In the genomic region with DNA sequence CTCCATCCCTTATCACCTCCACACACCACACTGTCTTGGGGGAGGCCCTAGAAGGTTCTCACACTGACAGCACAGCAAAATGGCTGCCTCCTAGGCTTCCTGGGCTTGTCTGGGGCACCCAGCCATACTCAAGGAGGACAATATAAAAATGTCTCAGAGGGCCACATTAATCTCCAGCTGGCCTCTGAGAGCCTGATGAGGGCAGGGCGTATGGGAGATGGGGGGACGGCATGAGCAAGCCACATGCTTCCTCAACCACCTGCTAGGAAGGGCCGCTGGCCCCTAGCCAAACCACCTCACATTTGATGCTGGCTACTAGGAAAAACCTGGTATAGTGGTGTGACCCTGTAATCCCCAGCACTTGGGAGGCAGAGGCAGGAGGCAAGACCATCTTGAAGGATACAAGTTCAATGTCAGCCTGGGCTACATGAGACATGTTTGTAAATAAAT, we compare ENCODE assay signal across 9 mouse cellular contexts. TPM values are rescaled to one million over a fixed set of nuclear protein-coding genes. Genes with fewer than 3 reads are reported as not detected.
DNase-seq lines count a peak whose midpoint lies in the region; ATAC-seq lines count a peak whose summit lies in the region.
"Had no signal": no experiment of that assay in that cellular context is flagged by ENCODE, and none has a peak within 500 bp of the region (broad histone marks: within the 10 kb centered on the region; RNA-seq: fewer than 3 reads in every experiment).

No protein-coding gene starts in this region.

- H3K4me3 ChIP-seq in heart, embryonic 12.5 days: 0 out of 2 replicates have a peak overlapping the region, but pooled peaks have one; percentile 44

- 56% methylated on average over 3 of the region's 3 CpGs for WGBS in heart, embryonic 12.5 days

- DNase-seq in heart, adult 8-10 months (ENCODE audit: low spot score): no peak
- DNase-seq in spleen, postnatal 10 days (ENCODE audit: low spot score in 2 of 2): peak; percentile 42 to 53
- no peak for DNase-seq in spleen, adult 12 weeks (ENCODE audit: low spot score)
- DNase-seq in T-cell, adult 2 months (ENCODE audit: low spot score): no peak
- DNase-seq in layer of hippocampus, adult 11-12 months (ENCODE audit: low spot score): no peak
- DNase-seq in right cerebral cortex, adult 18-20 months: no peak

- peak overlapping the region; percentile 69 for H3K4me2 ChIP-seq in heart, embryonic 12.5 days

- no peaks in the 10 kb centered on the region for H3K9me3 ChIP-seq in heart, embryonic 12.5 days (replicated peaks)

- H3K27ac ChIP-seq in heart, embryonic 12.5 days (ENCODE audit: poor library complexity, severe bottlenecking): peak overlapping the region; percentile 98

- no peak for ATAC-seq in heart, embryonic 12.5 days (ENCODE audit: insufficient number of reproducible peaks, low FRiP score)
- peak; percentile 19 to 23 for ATAC-seq in hematopoietic stem cell, adult 5-6 weeks (replicated peaks in 1 of 2; ENCODE audit: insufficient read depth in 1 of 2, low FRiP score in 2 of 2, low TSS enrichment in 1 of 2, low read depth in 1 of 2, poor library complexity in 2 of 2, severe bottlenecking in 2 of 2)

- no peaks in the 10 kb centered on the region for H3K27me3 ChIP-seq in heart, embryonic 12.5 days (replicated peaks)

- peaks cover 14% of the 10 kb centered on the region for H3K36me3 ChIP-seq in heart, embryonic 12.5 days

- peaks cover 89% of the 10 kb centered on the region for H3K4me1 ChIP-seq in heart, embryonic 12.5 days (replicated peaks)

- peak overlapping the region; percentile 70 for H3K9ac ChIP-seq in heart, embryonic 12.5 days

RNA-seq across cellular contexts. Expression of a gene that starts 3.3 kb away (rescaled TPM):
- polyA plus RNA-seq in heart, embryonic 12.5 days (2016; fragmentation: Nextera tagmentation; extraction: Ambion mirVana): 3.2 and 4.0 TPM in 2 replicates
- not detected for total RNA-seq in heart, adult 8-10 months (2022)
- total RNA-seq in hematopoietic stem cell, adult 5-6 weeks (2017): 0.25 and 1.0 TPM in 2 replicates
- polyA plus RNA-seq: large intestine, adult 2 months had no signal

RNA-seq across cellular contexts. Expression of a gene that starts 16.7 kb away (rescaled TPM):
- 724 and 730 TPM in 2 replicates for polyA plus RNA-seq in heart, embryonic 12.5 days (2016; fragmentation: Nextera tagmentation; extraction: Ambion mirVana)
- 1 to 10 TPM; 1.5 to 4.3 (median 3.4) TPM for total RNA-seq in heart, adult 8-10 months (2022)
- total RNA-seq in hematopoietic stem cell, adult 5-6 weeks (2017): 2.0 TPM in 1 of 2 replicates, not detected in the other

RNA-seq across cellular contexts. Expression of a gene that starts 21.8 kb away (rescaled TPM):
- 0.15 TPM in 1 of 2 replicates, not detected in the other for polyA plus RNA-seq in heart, embryonic 12.5 days (2016; fragmentation: Nextera tagmentation; extraction: Ambion mirVana)
- not detected for total RNA-seq in heart, adult 8-10 months (2022)
- total RNA-seq in hematopoietic stem cell, adult 5-6 weeks (2017): 0.56 TPM in 1 of 2 replicates, not detected in the other

RNA-seq across cellular contexts. Expression of a gene that starts 26.8 kb away (rescaled TPM):
- polyA plus RNA-seq in heart, embryonic 12.5 days (2016; fragmentation: Nextera tagmentation; extraction: Ambion mirVana): 43.8 and 48.8 TPM in 2 replicates
- 10 to 100 TPM; 31.4 to 49.0 (median 42.7) TPM for total RNA-seq in heart, adult 8-10 months (2022)
- total RNA-seq in hematopoietic stem cell, adult 5-6 weeks (2017): 78.3 and 145 TPM in 2 replicates

Comparison
In these comparisons a context has a peak if more than half of its experiments do, and no peak if none do; other contexts are left out.
1. DNase-seq: peak in spleen, postnatal 10 days (2 of 2); none in heart, adult 8-10 months (single experiment), spleen, adult 12 weeks (single experiment), T-cell, adult 2 months (single experiment), layer of hippocampus, adult 11-12 months (single experiment) and right cerebral cortex, adult 18-20 months (single experiment).